Mouse (Mus musculus) MEL (cell line): ENCODE measurements around the gene Il1rapl2. TPM values are rescaled to one million over a fixed set of nuclear protein-coding genes. Genes with fewer than 3 reads are reported as not detected.
"Not testable (repeated sequence)": the region's sequence is repeated elsewhere in the genome, so short reads cannot be mapped to it uniquely, and the experiment has no call there.

Source experiments
- DNase-seq: peaks from one replicate; pipeline ENCODE4 v3.0.0; 2011; ENCODE audit warnings: low read depth, low spot score
- H3K27ac ChIP-seq: 2 replicates; pipeline ENCODE4 v1.5.1; 2012; ENCODE audit warnings: low read depth, mild to moderate bottlenecking, control low read depth, low read length, moderate library complexity; ENCODE audit not compliant: control insufficient read depth
- H3K27me3 ChIP-seq, 2 experiments: fragments of 150-350 bp in 1 of 2; sonication (generic) in 1 of 2; 2 replicates each; pipeline ENCODE4 v1.6.1; 2012; ENCODE audit warnings: low read length in 2 of 2, mild to moderate bottlenecking in 2 of 2, improper control_type of control experiment in 1 of 2, moderate library complexity in 1 of 2; ENCODE audit not compliant: insufficient read depth in 2 of 2, control insufficient read depth in 1 of 2
- H3K36me3 ChIP-seq, 2 experiments: 2 replicates each; pipeline ENCODE4 v1.6.1; 2012 to 2014; ENCODE audit warnings: low read length in 2 of 2, improper control_type of control experiment in 1 of 2, inconsistent platforms in 1 of 2, mild to moderate bottlenecking in 1 of 2; ENCODE audit not compliant: insufficient read depth in 2 of 2, control insufficient read depth in 1 of 2
- H3K4me1 ChIP-seq, 2 experiments: fragments of 150-350 bp in 1 of 2; sonication (generic) in 1 of 2; 2 replicates each; pipeline ENCODE4 v1.6.1; 2012; ENCODE audit warnings: low read length in 2 of 2, improper control_type of control experiment in 1 of 2, mild to moderate bottlenecking in 1 of 2; ENCODE audit not compliant: insufficient read depth in 2 of 2, control insufficient read depth in 1 of 2
- H3K4me3 ChIP-seq, 2 experiments: fragments of 150-350 bp in 1 of 2; sonication (generic) in 1 of 2; 2 replicates each; pipeline ENCODE4 v1.5.1; 2012; ENCODE audit warnings: low read depth in 2 of 2, low read length in 2 of 2, mild to moderate bottlenecking in 2 of 2, moderate library complexity in 2 of 2, control low read depth in 1 of 2, improper control_type of control experiment in 1 of 2; ENCODE audit not compliant: control insufficient read depth in 1 of 2, insufficient read depth in 1 of 2
- H3K79me2 ChIP-seq: 2 replicates; pipeline ENCODE4 v1.6.1; 2012; ENCODE audit warnings: mild to moderate bottlenecking, low read length, moderate library complexity; ENCODE audit not compliant: control insufficient read depth, poor library complexity, insufficient read depth
- H3K9ac ChIP-seq: 2 replicates; pipeline ENCODE4 v1.6.1; 2012; ENCODE audit warnings: low read depth, mild to moderate bottlenecking, control low read depth, low read length, moderate library complexity; ENCODE audit not compliant: control insufficient read depth, poor library complexity, severe bottlenecking
- H3K9me3 ChIP-seq: fragments of 150-350 bp; sonication (generic); replicated peaks from 2 replicates; pipeline ENCODE4 v1.6.1; 2012; ENCODE audit warnings: mild to moderate bottlenecking, low read length, improper control_type of control experiment, moderate library complexity; ENCODE audit not compliant: insufficient read depth
- BHLHE40 ChIP-seq: IDR thresholded peaks from 2 replicates; pipeline ENCODE4 v1.6.1; 2012; ENCODE audit warnings: low read depth, mild to moderate bottlenecking, inconsistent platforms, low read length, improper control_type of control experiment, borderline replicate concordance
- CHD1 ChIP-seq: IDR thresholded peaks from 2 replicates; pipeline ENCODE4 v1.6.1; 2012; ENCODE audit warnings: low read depth, mild to moderate bottlenecking, inconsistent platforms, low read length, improper control_type of control experiment
- CHD2 ChIP-seq: IDR thresholded peaks from 2 replicates; pipeline ENCODE4 v1.6.1; 2011; ENCODE audit warnings: low read length, improper control_type of control experiment
- CTCF ChIP-seq, 3 experiments: IDR thresholded peaks in 2 of 3; conservative IDR thresholded peaks in 1 of 3; 2 replicates each; pipeline ENCODE4 v1.5.1; 2011 to 2012; ENCODE audit warnings: low read length in 3 of 3, low read depth in 2 of 3, mild to moderate bottlenecking in 2 of 3, improper control_type of control experiment in 1 of 3, inconsistent platforms in 1 of 3, mixed read lengths in 1 of 3, moderate library complexity in 1 of 3; ENCODE audit not compliant: control insufficient read depth in 1 of 3, insufficient read depth in 1 of 3, poor library complexity in 1 of 3, severe bottlenecking in 1 of 3
- ELF1 ChIP-seq: IDR thresholded peaks from 2 replicates; pipeline ENCODE4 v1.6.1; 2014; ENCODE audit warnings: low read depth, mild to moderate bottlenecking, inconsistent platforms, low read length, improper control_type of control experiment, moderate library complexity
- EP300 ChIP-seq, 2 experiments: IDR thresholded peaks; 2 replicates each; pipeline ENCODE4 v1.6.1; 2011; ENCODE audit warnings: improper control_type of control experiment in 2 of 2, low read length in 2 of 2, low read depth in 1 of 2, mild to moderate bottlenecking in 1 of 2
- KAT2A ChIP-seq: conservative IDR thresholded peaks from 2 replicates; pipeline ENCODE4 v1.6.1; 2012; ENCODE audit warnings: low read depth, low read length, improper control_type of control experiment, inconsistent platforms
- MXI1 ChIP-seq: IDR thresholded peaks from 2 replicates; pipeline ENCODE4 v1.6.1; 2011; ENCODE audit warnings: mild to moderate bottlenecking, low read depth, low read length, improper control_type of control experiment
- NELFE ChIP-seq: IDR thresholded peaks from 2 replicates; pipeline ENCODE4 v1.6.1; 2011; ENCODE audit warnings: low read depth, low read length, improper control_type of control experiment
- POLR2A ChIP-seq, 2 experiments: IDR thresholded peaks; 2 replicates each; pipeline ENCODE4 v1.6.1; 2011 to 2012; ENCODE audit warnings: low read length in 2 of 2, mild to moderate bottlenecking in 2 of 2, control low read depth in 1 of 2, improper control_type of control experiment in 1 of 2, low read depth in 1 of 2, moderate library complexity in 1 of 2; ENCODE audit not compliant: control insufficient read depth in 1 of 2, insufficient read depth in 1 of 2, poor library complexity in 1 of 2
- POLR2AphosphoS2 ChIP-seq: IDR thresholded peaks from 2 replicates; pipeline ENCODE4 v1.6.1; 2011; ENCODE audit warnings: low read length, improper control_type of control experiment
- SMC3 ChIP-seq: IDR thresholded peaks from 2 replicates; pipeline ENCODE4 v1.6.1; 2011; ENCODE audit warnings: low read depth, low read length, improper control_type of control experiment
- TAL1 ChIP-seq: IDR thresholded peaks from 2 replicates; pipeline ENCODE4 v1.6.1; 2012; ENCODE audit warnings: mild to moderate bottlenecking, inconsistent platforms, low read length, moderate library complexity, mixed read lengths
- TBP ChIP-seq: IDR thresholded peaks from 2 replicates; pipeline ENCODE4 v1.8.0; 2011; ENCODE audit warnings: low read depth, low read length, improper control_type of control experiment
- TCF12 ChIP-seq: IDR thresholded peaks from 2 replicates; pipeline ENCODE4 v1.6.1; 2014; ENCODE audit warnings: low read depth, mild to moderate bottlenecking, inconsistent platforms, low read length, improper control_type of control experiment, moderate library complexity
- UBTF ChIP-seq: IDR thresholded peaks from 2 replicates; pipeline ENCODE4 v1.6.1; 2012; ENCODE audit warnings: low read depth, mild to moderate bottlenecking, inconsistent platforms, low read length, improper control_type of control experiment, moderate library complexity, borderline replicate concordance; ENCODE audit not compliant: insufficient read depth
- USF2 ChIP-seq, 2 experiments: IDR thresholded peaks; 2 replicates each; pipeline ENCODE4 v1.6.1; 2011 to 2012; ENCODE audit warnings: improper control_type of control experiment in 2 of 2, low read length in 2 of 2, borderline replicate concordance in 1 of 2, inconsistent platforms in 1 of 2, low read depth in 1 of 2, mild to moderate bottlenecking in 1 of 2; ENCODE audit not compliant: insufficient read depth in 1 of 2
- ZC3H11A ChIP-seq: IDR thresholded peaks from 2 replicates; pipeline ENCODE4 v1.6.1; 2012; ENCODE audit warnings: low read depth, mild to moderate bottlenecking, inconsistent platforms, low read length, improper control_type of control experiment
- ZKSCAN1 ChIP-seq: IDR thresholded peaks from 2 replicates; pipeline ENCODE4 v1.6.1; 2012; ENCODE audit warnings: low read depth, mild to moderate bottlenecking, inconsistent platforms, low read length, improper control_type of control experiment, moderate library complexity
- ZNF384 ChIP-seq: IDR thresholded peaks from 2 replicates; pipeline ENCODE4 v1.6.1; 2012; ENCODE audit warnings: low read depth, mild to moderate bottlenecking, inconsistent platforms, low read length, improper control_type of control experiment
- polyA plus RNA-seq, 2 experiments: library from polyadenylated mRNA; stranded (reverse) in 1 of 2; unstranded in 1 of 2; fragments of >175 nt in 1 of 2; fragments of >200 nt in 1 of 2; gene quantifications; 2 replicates each; pipeline versions ENCODE4 v1.2.1 to v1.2.4; 2012; ENCODE audit warnings: low replicate concordance in 2 of 2, low read depth in 1 of 2; ENCODE audit not compliant: insufficient read length in 2 of 2, insufficient read depth in 1 of 2, missing spikeins in 1 of 2
- total RNA-seq: library from RNA; depleted of rRNA; stranded (reverse); fragments of 300-350 nt; gene quantifications from 2 replicates; pipeline ENCODE4 v1.2.3, GENCODE M21; 2012

The Il1rapl2 gene
- total and polyA plus RNA-seq, 3 experiments: not detected

DNA sequence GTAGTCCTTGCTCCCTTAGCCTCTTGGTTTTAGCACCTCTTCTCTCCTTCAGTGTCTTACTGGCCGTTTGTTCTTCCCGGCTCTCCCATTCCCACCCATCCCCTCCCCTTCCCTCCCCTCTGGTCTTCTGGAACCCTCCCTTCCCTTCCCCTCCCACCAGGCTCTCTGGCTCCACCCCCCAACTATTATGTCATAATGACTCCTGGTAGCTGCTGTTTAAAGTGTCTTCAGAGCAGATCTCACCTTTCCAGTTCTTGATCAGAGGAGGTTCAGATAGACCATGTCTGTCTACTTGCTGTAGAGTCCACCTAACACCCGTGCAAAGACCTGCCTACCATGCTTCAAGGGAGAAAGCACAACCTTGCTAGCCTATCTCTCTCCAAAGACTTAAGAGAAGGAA, 639.1 kb downstream of the Il1rapl2 start, which contains the start of gene Tex13a:
Gene Tex13a (minus strand): TSS at position 101 of the 400 bp plus-strand sequence.
- H3K36me3 ChIP-seq: no peaks in the 10 kb centered on the region
- H3K27me3 ChIP-seq: no peaks in the 10 kb centered on the region
- TF ChIP-seq CHD1 (no peak), NELFE (no peak), BHLHE40 (no peak), USF2 (IDR thresholded peaks at IDR 0.05; ENCODE audit: borderline replicate concordance in 1 of 2, insufficient read depth in 1 of 2, low read depth in 1 of 2, low read length in 2 of 2) (no peak), TCF12 (no peak), ZNF384 (no peak), POLR2AphosphoS2 (no peak), UBTF (no peak), CHD2 (no peak), EP300 (IDR thresholded peaks at IDR 0.05; ENCODE audit: low read depth in 1 of 2, low read length in 2 of 2) (no peak), POLR2A (IDR thresholded peaks at IDR 0.05; ENCODE audit: control insufficient read depth in 1 of 2, insufficient read depth in 1 of 2, low read depth in 1 of 2, low read length in 2 of 2, poor library complexity in 1 of 2) (no peak), ZKSCAN1 (no peak), KAT2A (no peak), TBP (no peak), SMC3 (no peak), MXI1 (no peak), ZC3H11A (no peak), ELF1 (no peak), CTCF (IDR thresholded peaks at IDR 0.05 in 2 of 3, conservative IDR thresholded peaks at IDR 0.05 in 1 of 3; ENCODE audit: control insufficient read depth in 1 of 3, insufficient read depth in 1 of 3, low read depth in 2 of 3, low read length in 3 of 3, poor library complexity in 1 of 3, severe bottlenecking in 1 of 3) (no peak)
- no peaks in the 10 kb centered on the region for H3K4me1 ChIP-seq
- no peak within 1 kb of the TSS for H3K9ac ChIP-seq
- no peak within 1 kb of the TSS for H3K27ac ChIP-seq
- no peaks in the 10 kb centered on the region for H3K9me3 ChIP-seq
- H3K79me2 ChIP-seq: no peaks in the 10 kb centered on the region
- DNase-seq: no peak
- no peak within 1 kb of the TSS for H3K4me3 ChIP-seq

- H3K9me3 ChIP-seq: no peaks in the 10 kb centered on the region
- no peaks in the 10 kb centered on the region for H3K79me2 ChIP-seq
- H3K27me3 ChIP-seq: no peaks in the 10 kb centered on the region
- TF ChIP-seq TAL1: no peak
- no peaks in the 10 kb centered on the region for H3K4me1 ChIP-seq
- no peak for DNase-seq
- H3K36me3 ChIP-seq: no peaks in the 10 kb centered on the region
- H3K9ac ChIP-seq: no peak overlapping the region
- H3K27ac ChIP-seq: no peak overlapping the region
- no peak overlapping the region for H3K4me3 ChIP-seq
These were observed 664.2 kb downstream of the Il1rapl2 start for GRCm38 (mm10) chrX:138234626-138235025.

DNA sequence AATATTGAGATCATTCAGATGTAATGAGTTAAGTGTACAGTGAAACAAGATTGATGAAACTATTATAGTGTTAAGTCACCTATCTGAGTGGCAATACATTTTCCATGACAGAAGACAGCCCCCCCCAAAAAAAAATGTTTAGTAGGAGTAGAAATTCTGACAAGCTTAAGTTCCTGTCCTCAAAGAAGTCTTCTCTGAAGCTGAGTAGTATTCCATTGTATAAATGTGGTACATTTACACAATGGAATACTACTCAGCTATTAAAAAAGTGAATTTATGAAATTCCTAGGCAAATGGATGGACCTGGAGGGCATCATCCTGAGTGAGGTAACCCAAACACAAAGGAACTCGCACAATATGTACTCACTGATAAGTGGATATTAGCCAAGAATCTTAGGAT, 778.3 kb downstream of the Il1rapl2 start:
- H3K9ac ChIP-seq, H3K27me3 ChIP-seq, H3K27ac ChIP-seq, H3K79me2 ChIP-seq, H3K36me3 ChIP-seq, H3K9me3 ChIP-seq, H3K4me3 ChIP-seq, DNase-seq, H3K4me1 ChIP-seq: not testable (repeated sequence)
